Mouse (Mus musculus) intestine, embryonic 16.5 days (tissue): Measurements from ENCODE around the gene Cysltr2. TPM values are rescaled to one million over a fixed set of nuclear protein-coding genes. Genes with fewer than 3 reads are reported as not detected.
A peak's percentile ranks its signal among the peaks of the same experiment; 100 is the strongest.

Source experiments
- ATAC-seq: fragments of 200-750 bp; cut with Nextera tagmentation; 2 replicates; pipeline ENCODE4 v1.8.0; 2017; ENCODE audit warnings: moderate TSS enrichment, moderate library complexity
- H3K27ac ChIP-seq: fragments of 300-500 bp; sonication (generic); 2 replicates; pipeline ENCODE4 v1.5.1; 2014; ENCODE audit warnings: mild to moderate bottlenecking, low read length
- H3K27me3 ChIP-seq: fragments of 300-500 bp; sonication (generic); replicated peaks from 2 replicates; pipeline ENCODE4 v1.6.1; 2014; ENCODE audit warnings: low read length, control low read depth, mixed read lengths; ENCODE audit not compliant: control insufficient read depth, insufficient read depth
- H3K36me3 ChIP-seq: fragments of 300-500 bp; sonication (generic); 2 replicates; pipeline ENCODE4 v1.6.1; 2014; ENCODE audit warnings: low read length, control low read depth; ENCODE audit not compliant: control insufficient read depth, insufficient read depth
- H3K4me1 ChIP-seq: fragments of 300-500 bp; sonication (generic); 2 replicates; pipeline ENCODE4 v1.6.1; 2014; ENCODE audit warnings: low read length, control low read depth, mixed read lengths; ENCODE audit not compliant: control insufficient read depth, insufficient read depth
- H3K4me2 ChIP-seq: fragments of 300-500 bp; sonication (generic); 2 replicates; pipeline ENCODE4 v1.6.1; 2014; ENCODE audit warnings: low read depth, low read length, control low read depth
- H3K4me3 ChIP-seq: fragments of 300-500 bp; sonication (generic); 2 replicates; pipeline ENCODE4 v1.5.1; 2014; ENCODE audit warnings: mild to moderate bottlenecking, low read length
- H3K9ac ChIP-seq: fragments of 300-500 bp; sonication (generic); 2 replicates; pipeline ENCODE4 v1.6.1; 2014; ENCODE audit warnings: low read depth, low read length
- H3K9me3 ChIP-seq: fragments of 300-500 bp; sonication (generic); 2 replicates; pipeline ENCODE4 v1.6.1; 2016; ENCODE audit warnings: low read length, control low read depth; ENCODE audit not compliant: control insufficient read depth
- WGBS: fragments of 180-500 bp; shearing (Covaris S2); extraction: QIAGEN DNeasy Blood & Tissue Kit; methylation state at CpG from one replicate; pipeline ENCODE4 v1.1.7; 2014; 5-methylcytosine and 5-hydroxymethylcytosine counted together
- polyA plus RNA-seq: library from polyadenylated mRNA; unstranded; fragments of >200 nt; fragmentation: Nextera tagmentation; extraction: Ambion mirVana; gene quantifications from 2 replicates; pipeline ENCODE4 v1.2.1, GENCODE M21; 2015

The Cysltr2 gene
- polyA plus RNA-seq, 1 experiment from 2014 or later, result 0.20 TPM

GRCm38 (mm10) chr14:73001814-73002213 is 47.1 kb downstream of the Cysltr2 start:
- Histone ChIP-seq H3K36me3 (no peaks in the 10 kb centered on the region), H3K9ac (no peak overlapping the region), H3K4me3 (no peak overlapping the region), H3K4me1 (no peaks in the 10 kb centered on the region), H3K9me3 (no peaks in the 10 kb centered on the region), H3K27ac (no peak overlapping the region), H3K27me3 (no peaks in the 10 kb centered on the region), H3K4me2 (no peak overlapping the region)
- WGBS, result 94% methylated on average over 4 of the region's 4 CpGs
- ATAC-seq, result no peak

- WGBS, result 29% methylated on average over 10 of the region's 10 CpGs
- H3K4me1 ChIP-seq, result no peaks in the 10 kb centered on the region
- H3K9ac ChIP-seq, result no peak overlapping the region
- ATAC-seq, result no peak
- H3K9me3 ChIP-seq, result no peaks in the 10 kb centered on the region
- no peak overlapping the region for H3K4me3 ChIP-seq
- H3K36me3 ChIP-seq, result no peaks in the 10 kb centered on the region
- H3K27me3 ChIP-seq, result no peaks in the 10 kb centered on the region
- no peak overlapping the region for H3K4me2 ChIP-seq
- H3K27ac ChIP-seq, result no peak overlapping the region
These were observed 48.6 kb downstream of the Cysltr2 start for GRCm38 (mm10) chr14:73000325-73000724.

DNA sequence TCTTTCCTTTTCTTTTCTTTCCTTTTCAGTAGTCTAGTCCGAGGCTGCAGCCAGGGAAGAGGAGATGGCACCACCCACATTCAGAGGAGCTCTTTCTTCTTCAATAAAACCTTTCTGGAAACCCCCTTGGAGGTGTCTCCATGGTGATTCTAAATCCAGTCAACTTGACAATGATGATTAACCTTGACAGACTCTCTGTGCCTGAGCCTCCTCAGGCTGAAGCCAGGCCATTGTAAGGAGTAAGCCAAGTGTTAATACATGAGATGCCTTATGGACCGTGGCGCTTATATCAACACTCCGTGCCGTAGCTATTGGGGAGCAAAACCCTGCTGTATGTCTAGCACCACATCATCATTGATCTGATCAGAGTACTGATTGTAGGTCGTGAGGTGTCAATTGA is 50.8 kb downstream of the Cysltr2 start:
- Histone ChIP-seq H3K36me3 (no peaks in the 10 kb centered on the region), H3K27ac (no peak overlapping the region), H3K4me2 (no peak overlapping the region), H3K4me3 (no peak overlapping the region), H3K27me3 (no peaks in the 10 kb centered on the region), H3K9ac (no peak overlapping the region), H3K4me1 (no peaks in the 10 kb centered on the region), H3K9me3 (no peaks in the 10 kb centered on the region)
- no peak for ATAC-seq
- 77% methylated on average over 6 of the region's 6 CpGs for WGBS

GRCm38 (mm10) chr14:72986044-72986443 is 62.9 kb downstream of the Cysltr2 start:
- Histone ChIP-seq H3K4me1 (no peaks in the 10 kb centered on the region), H3K27me3 (no peaks in the 10 kb centered on the region), H3K9ac (no peak overlapping the region), H3K9me3 (no peaks in the 10 kb centered on the region), H3K36me3 (no peaks in the 10 kb centered on the region), H3K27ac (no peak overlapping the region), H3K4me3 (no peak overlapping the region), H3K4me2 (no peak overlapping the region)
- 74% methylated on average over 2 of the region's 2 CpGs for WGBS
- ATAC-seq, result no peak

DNA sequence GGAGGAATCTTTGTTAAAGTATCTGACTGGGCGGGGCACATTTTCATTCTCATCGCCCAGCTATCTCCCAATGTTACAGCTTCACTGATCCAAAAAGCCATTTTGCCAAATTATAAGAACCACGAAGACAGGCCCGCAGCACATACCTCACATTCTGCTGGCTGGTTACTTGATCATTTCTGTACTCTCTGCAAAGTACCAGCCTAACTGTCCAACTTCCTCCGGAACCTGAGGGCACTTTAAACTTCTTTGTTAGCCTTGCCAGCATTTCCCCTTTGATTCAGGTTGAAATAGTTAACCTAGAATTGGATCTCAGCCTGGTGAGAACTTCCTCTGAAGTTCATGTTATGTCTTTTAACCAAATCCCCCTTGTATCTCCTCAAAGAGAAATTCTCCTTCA is 63.8 kb downstream of the Cysltr2 start:
- no peaks in the 10 kb centered on the region for H3K36me3 ChIP-seq
- H3K9me3 ChIP-seq, result no peaks in the 10 kb centered on the region
- no peak for ATAC-seq
- no peak overlapping the region for H3K4me2 ChIP-seq
- H3K27me3 ChIP-seq, result no peaks in the 10 kb centered on the region
- WGBS, result 90% methylated on average over 5 of the region's 5 CpGs
- H3K4me1 ChIP-seq, result no peaks in the 10 kb centered on the region
- no peak overlapping the region for H3K9ac ChIP-seq
- H3K4me3 ChIP-seq, result no peak overlapping the region
- no peak overlapping the region for H3K27ac ChIP-seq

GRCm38 (mm10) chr14:72983456-72983855 is 65.5 kb downstream of the Cysltr2 start:
- H3K4me3 ChIP-seq, result peak overlapping the region; percentile 22
- H3K4me2 ChIP-seq, result peak overlapping the region; percentile 54
- peak overlapping the region; percentile 21; the same call in 1 of the 2 replicates for H3K27ac ChIP-seq
- H3K27me3 ChIP-seq, result no peaks in the 10 kb centered on the region
- no peaks in the 10 kb centered on the region for H3K36me3 ChIP-seq
- H3K9me3 ChIP-seq, result no peaks in the 10 kb centered on the region
- H3K4me1 ChIP-seq, result no peaks in the 10 kb centered on the region
- WGBS, result 4% methylated on average over 11 of the region's 11 CpGs
- ATAC-seq, result peak; percentile 90
- peak overlapping the region; percentile 22; the same call in 1 of the 2 replicates for H3K9ac ChIP-seq

- ATAC-seq, result peak; percentile 52; the same call in 1 of the 2 replicates
These were observed 65.9 kb downstream of the Cysltr2 start for GRCm38 (mm10) chr14:72982981-72983436.

DNA sequence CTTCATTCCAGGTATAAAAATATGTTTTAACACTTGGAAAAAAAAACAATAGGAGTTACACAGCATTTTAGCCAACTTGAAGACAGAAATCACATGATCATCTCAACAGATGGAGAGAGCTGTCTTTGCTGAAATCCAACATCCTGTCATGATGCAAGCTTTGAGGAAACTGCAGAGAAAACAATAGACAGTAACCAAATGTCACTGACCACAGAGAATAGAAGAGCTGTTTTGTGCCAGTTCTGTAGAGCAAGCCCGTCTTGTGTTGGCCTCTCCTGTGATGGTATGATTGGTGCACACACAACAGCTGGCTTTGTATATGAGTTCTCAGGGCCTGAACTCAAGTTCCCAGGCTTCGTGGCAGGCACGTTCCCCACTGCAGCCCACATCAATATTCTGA is 68.2 kb downstream of the Cysltr2 start:
- no peak overlapping the region for H3K9ac ChIP-seq
- H3K27me3 ChIP-seq, result no peaks in the 10 kb centered on the region
- no peak for ATAC-seq
- WGBS, result 40% methylated on average over 3 of the region's 3 CpGs
- no peak overlapping the region for H3K4me2 ChIP-seq
- H3K4me3 ChIP-seq, result no peak overlapping the region
- no peaks in the 10 kb centered on the region for H3K36me3 ChIP-seq
- no peak overlapping the region for H3K27ac ChIP-seq
- H3K4me1 ChIP-seq, result no peaks in the 10 kb centered on the region
- H3K9me3 ChIP-seq, result no peaks in the 10 kb centered on the region

More at GRCm38 (mm10) chr14:72982981-72983436, 65.9 kb downstream of the Cysltr2 start:
- H3K9me3 ChIP-seq, result no peaks in the 10 kb centered on the region
- no peaks in the 10 kb centered on the region for H3K4me1 ChIP-seq
- H3K27ac ChIP-seq, result peak overlapping the region; percentile 21
- H3K9ac ChIP-seq, result peak overlapping the region; percentile 22; the same call in 1 of the 2 replicates
- peak overlapping the region; percentile 54 for H3K4me2 ChIP-seq
- no peaks in the 10 kb centered on the region for H3K36me3 ChIP-seq
- H3K4me3 ChIP-seq, result peak overlapping the region; percentile 22
- no peaks in the 10 kb centered on the region for H3K27me3 ChIP-seq
- WGBS, result 45% methylated on average over 12 of the region's 12 CpGs

DNA sequence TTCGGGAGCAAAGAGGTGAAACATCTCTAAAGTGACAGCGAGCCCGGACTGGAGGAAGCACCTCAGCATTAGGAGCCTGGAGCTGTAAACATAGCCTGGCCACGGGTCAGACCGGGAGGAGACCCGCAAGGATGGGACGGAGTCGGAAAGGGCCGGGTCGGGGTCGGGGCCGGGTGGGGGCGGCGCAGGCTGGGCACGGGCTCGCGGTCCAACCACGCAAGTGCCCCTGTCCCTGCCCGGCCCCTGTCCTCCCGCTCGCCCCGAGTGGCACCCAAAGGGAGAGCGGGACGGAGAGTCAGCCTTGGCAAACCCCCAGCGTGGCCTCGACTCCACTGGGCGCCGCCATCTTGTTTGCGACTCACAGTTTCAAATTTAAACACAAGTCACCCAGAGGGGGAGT is 68.8 kb downstream of the Cysltr2 start:
- Histone ChIP-seq H3K36me3 (no peaks in the 10 kb centered on the region), H3K4me3 (no peak overlapping the region), H3K27ac (no peak overlapping the region), H3K27me3 (no peaks in the 10 kb centered on the region), H3K4me1 (no peaks in the 10 kb centered on the region), H3K9me3 (no peaks in the 10 kb centered on the region), H3K4me2 (no peak overlapping the region), H3K9ac (no peak overlapping the region)
- ATAC-seq, result no peak
- 96% methylated on average over 29 of the region's 29 CpGs for WGBS

GRCm38 (mm10) chr14:72976111-72976510 is 72.8 kb downstream of the Cysltr2 start:
- Histone ChIP-seq H3K27ac (no peak overlapping the region), H3K27me3 (no peaks in the 10 kb centered on the region), H3K9ac (no peak overlapping the region), H3K4me1 (no peaks in the 10 kb centered on the region), H3K36me3 (no peaks in the 10 kb centered on the region), H3K4me3 (no peak overlapping the region), H3K9me3 (no peaks in the 10 kb centered on the region), H3K4me2 (no peak overlapping the region)
- ATAC-seq, result no peak
- 55% methylated on average over 2 of the region's 2 CpGs for WGBS
